Mouse (Mus musculus): Measurements from ENCODE around the gene Snapc3. TPM values are rescaled to one million over a fixed set of nuclear protein-coding genes. Genes with fewer than 3 reads are reported as not detected.
A peak's percentile ranks its signal among the peaks of the same experiment; 100 is the strongest.

Gene Snapc3
- polyA plus RNA-seq, 1 experiment from 2014 or later: 31.1 TPM

DNA sequence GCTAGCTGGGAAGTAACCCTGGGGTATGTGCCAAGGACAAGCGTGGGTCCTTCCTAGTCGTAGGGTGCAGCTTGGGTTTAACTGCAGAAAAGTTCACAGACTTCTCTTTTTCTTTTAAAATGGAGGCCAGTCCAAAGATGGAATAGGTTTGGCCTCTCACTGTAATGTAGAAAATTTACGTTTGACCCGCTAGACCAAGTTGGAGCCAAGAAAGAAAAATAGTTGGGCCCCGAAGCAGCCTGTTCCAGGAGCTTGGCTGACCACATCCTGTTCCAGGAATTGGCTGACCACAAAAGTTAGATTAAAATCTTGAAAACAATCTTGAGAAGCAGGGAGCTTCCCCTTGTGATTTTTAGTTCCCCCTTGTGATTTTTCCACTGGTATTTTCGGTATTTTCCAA lies 9.8 kb upstream of the Snapc3 start:
- H3K27ac ChIP-seq (ENCODE audit: low read depth, low read length): no peak overlapping the region
- no peak for ATAC-seq (replicated peaks; ENCODE audit: low FRiP score)
- WGBS: 63% methylated on average over 6 of the region's 6 CpGs

DNA sequence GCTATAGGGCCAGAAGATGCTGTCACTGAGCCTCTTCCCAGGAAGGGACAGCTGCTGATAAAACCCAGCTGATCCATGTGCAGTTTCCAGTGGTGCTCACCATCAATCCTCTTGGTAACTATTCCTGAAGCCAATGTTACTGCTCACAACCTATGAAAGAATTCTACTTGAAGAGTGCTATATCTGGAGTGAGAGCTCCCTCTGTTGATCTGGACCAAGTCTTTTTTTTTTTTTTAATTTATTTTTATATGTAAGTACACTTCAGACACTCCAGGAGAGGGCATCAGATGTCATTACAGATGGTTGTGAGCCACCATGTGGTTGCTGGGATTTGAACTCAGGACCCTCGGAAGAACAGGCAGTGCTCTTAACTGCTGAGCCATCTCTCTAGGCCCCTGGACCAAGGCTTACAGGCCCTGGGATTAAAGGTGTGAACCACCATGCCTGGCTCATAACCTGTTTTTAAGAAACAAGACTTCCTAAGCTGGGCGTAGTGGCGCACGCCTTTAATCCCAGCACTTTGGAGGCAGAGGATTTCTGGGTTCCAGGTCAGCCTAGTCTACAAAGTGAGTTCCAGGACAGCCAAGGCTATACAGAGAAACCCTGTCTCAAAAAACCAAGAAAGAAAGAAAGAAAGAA lies 7.5 kb upstream of the Snapc3 start:
- H3K4me3 ChIP-seq (ENCODE audit: low read depth, low read length): no peak overlapping the region
- no peaks in the 10 kb centered on the region for H3K27me3 ChIP-seq (replicated peaks; ENCODE audit: control insufficient read depth, insufficient read depth, low read length)
- no peak overlapping the region for H3K27ac ChIP-seq (ENCODE audit: low read depth, low read length)
- ATAC-seq (replicated peaks; ENCODE audit: low FRiP score) (no peak), DNase-seq (ENCODE audit: low spot score) (no peak)
- no peaks in the 10 kb centered on the region for H3K4me1 ChIP-seq (replicated peaks; ENCODE audit: control insufficient read depth, insufficient read depth, low read length)
- 95% methylated on average over 4 of the region's 4 CpGs for WGBS
- no peak overlapping the region for H3K4me2 ChIP-seq
- H3K9ac ChIP-seq (ENCODE audit: low read depth, low read length): no peak overlapping the region
- no peaks in the 10 kb centered on the region for H3K36me3 ChIP-seq (ENCODE audit: control insufficient read depth, insufficient read depth, low read length)
- H3K9me3 ChIP-seq (ENCODE audit: control insufficient read depth, low read length): peaks cover 7% of the 10 kb centered on the region

More for the DNA sequence above, 9.8 kb upstream of the Snapc3 start:
- no peak overlapping the region for H3K9ac ChIP-seq (ENCODE audit: low read depth, low read length)
- no peak for DNase-seq (ENCODE audit: low spot score)
- no peak overlapping the region for H3K4me2 ChIP-seq
- no peaks in the 10 kb centered on the region for H3K27me3 ChIP-seq (replicated peaks; ENCODE audit: control insufficient read depth, insufficient read depth, low read length)
- no peak overlapping the region for H3K4me3 ChIP-seq (ENCODE audit: low read depth, low read length)
- peaks cover 14% of the 10 kb centered on the region for H3K9me3 ChIP-seq (ENCODE audit: control insufficient read depth, low read length)
- H3K4me1 ChIP-seq (replicated peaks; ENCODE audit: control insufficient read depth, insufficient read depth, low read length): no peaks in the 10 kb centered on the region
- H3K36me3 ChIP-seq (ENCODE audit: control insufficient read depth, insufficient read depth, low read length): no peaks in the 10 kb centered on the region

DNA sequence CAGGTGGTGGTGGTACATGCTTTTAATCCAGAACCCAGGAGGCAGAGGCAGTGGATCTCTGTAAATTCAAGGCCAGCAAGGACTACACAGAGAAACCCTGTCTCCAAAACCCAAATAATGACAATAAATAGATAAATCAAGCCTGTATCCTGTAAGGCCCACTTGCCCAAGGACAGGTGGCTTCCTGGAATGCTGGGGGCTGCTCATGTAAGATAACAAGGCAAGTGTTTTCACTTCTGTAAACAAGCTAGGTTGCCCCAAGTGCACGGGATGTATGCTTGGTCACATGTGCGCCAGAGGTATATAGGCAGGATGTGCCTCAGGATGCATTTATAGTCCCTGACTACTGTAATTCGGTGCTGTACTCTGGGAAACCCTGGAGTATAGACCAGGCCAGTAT lies 5.5 kb upstream of the Snapc3 start:
- H3K27me3 ChIP-seq (replicated peaks; ENCODE audit: control insufficient read depth, insufficient read depth, low read length): no peaks in the 10 kb centered on the region
- no peaks in the 10 kb centered on the region for H3K36me3 ChIP-seq (ENCODE audit: control insufficient read depth, insufficient read depth, low read length)
- DNase-seq (ENCODE audit: low spot score) (no peak), ATAC-seq (replicated peaks; ENCODE audit: low FRiP score) (peak; percentile 65)
- H3K9ac ChIP-seq (ENCODE audit: low read depth, low read length): no peak overlapping the region
- no peak overlapping the region for H3K4me2 ChIP-seq
- no peak overlapping the region for H3K4me3 ChIP-seq (ENCODE audit: low read depth, low read length)
- H3K4me1 ChIP-seq (replicated peaks; ENCODE audit: control insufficient read depth, insufficient read depth, low read length): no peaks in the 10 kb centered on the region; the same call in 1 of the 2 replicates
- H3K27ac ChIP-seq (ENCODE audit: low read depth, low read length): no peak overlapping the region
- H3K9me3 ChIP-seq (ENCODE audit: control insufficient read depth, low read length): peaks cover 7% of the 10 kb centered on the region
- 49% methylated on average over 3 of the region's 3 CpGs for WGBS

DNA sequence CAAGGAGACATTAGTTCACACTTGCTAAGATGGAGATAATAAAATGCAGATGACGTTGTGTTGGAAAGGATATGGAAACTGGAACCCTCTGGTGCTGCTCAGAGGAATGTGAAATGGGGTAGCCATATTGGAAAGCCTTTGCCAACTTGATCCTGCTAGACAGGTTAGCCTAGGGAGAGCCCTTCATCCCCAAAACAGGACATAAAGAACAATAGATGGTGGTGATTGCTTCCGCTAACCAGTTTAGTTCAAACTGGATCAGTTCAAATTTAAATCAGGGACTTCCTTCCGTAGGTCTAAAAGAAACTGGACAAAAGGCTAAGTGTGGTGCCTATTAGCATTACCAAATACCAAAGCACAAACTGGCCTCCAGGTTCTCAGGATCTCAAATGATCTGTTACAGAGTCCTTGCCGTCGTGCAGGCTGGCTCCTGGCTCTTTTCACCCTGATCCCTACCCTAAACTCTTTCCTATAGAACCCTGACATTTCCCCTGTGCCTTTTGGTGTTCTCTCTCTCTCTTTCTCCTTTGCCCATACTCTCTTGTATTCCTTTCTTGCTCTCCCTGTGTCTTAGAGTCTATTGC lies 3.2 kb upstream of the Snapc3 start:
- Histone ChIP-seq H3K4me3 (ENCODE audit: low read depth, low read length) (no peak overlapping the region), H3K27me3 (replicated peaks; ENCODE audit: control insufficient read depth, insufficient read depth, low read length) (no peaks in the 10 kb centered on the region), H3K27ac (ENCODE audit: low read depth, low read length) (no peak overlapping the region), H3K9ac (ENCODE audit: low read depth, low read length) (no peak overlapping the region), H3K36me3 (ENCODE audit: control insufficient read depth, insufficient read depth, low read length) (no peaks in the 10 kb centered on the region), H3K4me1 (replicated peaks; ENCODE audit: control insufficient read depth, insufficient read depth, low read length) (peaks cover 6% of the 10 kb centered on the region; the same call in 1 of the 2 replicates), H3K9me3 (ENCODE audit: control insufficient read depth, low read length) (no peaks in the 10 kb centered on the region), H3K4me2 (no peak overlapping the region)
- 79% methylated on average over 5 of the region's 5 CpGs for WGBS
- ATAC-seq (replicated peaks; ENCODE audit: low FRiP score): no peak
- DNase-seq (ENCODE audit: low spot score): no peak

DNA sequence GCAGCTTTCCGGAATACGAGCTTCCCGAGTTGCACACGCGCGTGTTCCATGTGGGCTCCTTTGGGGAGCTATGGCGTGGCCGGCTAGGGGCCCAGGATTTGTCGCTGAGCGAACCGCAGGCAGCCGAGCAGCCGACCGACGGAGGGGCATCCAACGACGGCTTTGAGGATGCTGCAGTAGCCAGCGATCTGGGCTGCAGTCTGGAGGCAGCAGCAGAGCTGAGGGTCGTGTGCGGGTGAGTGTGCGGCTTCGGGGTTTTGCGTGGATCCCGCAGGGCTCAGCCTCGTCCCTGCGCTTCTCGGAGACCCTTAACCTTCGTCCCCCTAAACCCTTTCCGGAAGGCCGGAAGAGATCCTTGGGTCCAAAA lies 279 bp downstream of the Snapc3 start:
- under 1% methylated on average over 30 of the region's 30 CpGs for WGBS
- DNase-seq (ENCODE audit: low spot score): no peak
- Histone ChIP-seq H3K4me2 (peak overlapping the region; percentile 87), H3K36me3 (ENCODE audit: control insufficient read depth, insufficient read depth, low read length) (no peaks in the 10 kb centered on the region), H3K9ac (ENCODE audit: low read depth, low read length) (peak overlapping the region; percentile 92), H3K9me3 (ENCODE audit: control insufficient read depth, low read length) (no peaks in the 10 kb centered on the region), H3K4me1 (replicated peaks; ENCODE audit: control insufficient read depth, insufficient read depth, low read length) (peaks cover 6% of the 10 kb centered on the region; the same call in 1 of the 2 replicates), H3K27ac (ENCODE audit: low read depth, low read length) (peak overlapping the region; percentile 58; the same call in 1 of the 2 replicates), H3K27me3 (replicated peaks; ENCODE audit: control insufficient read depth, insufficient read depth, low read length) (no peaks in the 10 kb centered on the region), H3K4me3 (ENCODE audit: low read depth, low read length) (peak overlapping the region; percentile 99)
- ATAC-seq (replicated peaks; ENCODE audit: low FRiP score): peak; percentile 63; the same call in 1 of the 2 replicates

DNA sequence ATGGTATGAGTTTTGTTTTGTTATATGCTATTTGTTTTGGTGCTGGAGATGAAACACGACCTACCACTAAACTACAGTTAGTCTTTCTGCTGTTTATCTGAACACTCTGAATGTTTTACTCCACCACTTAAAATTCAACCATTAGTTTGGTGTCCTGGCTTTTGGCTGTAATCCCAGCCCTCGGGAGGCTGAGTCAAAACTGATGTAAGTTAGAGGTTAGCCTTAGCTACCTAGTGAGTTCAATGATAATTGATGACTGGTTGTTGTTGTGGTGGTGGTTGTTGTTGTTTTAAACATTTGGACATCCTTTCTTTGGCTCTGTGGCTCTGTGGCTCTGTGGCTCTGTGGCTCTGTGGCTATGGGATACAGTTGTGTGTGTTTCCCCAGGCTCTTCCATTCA lies 1.3 kb downstream of the Snapc3 start:
- Histone ChIP-seq H3K27ac (ENCODE audit: low read depth, low read length) (no peak overlapping the region), H3K36me3 (ENCODE audit: control insufficient read depth, insufficient read depth, low read length) (peaks cover 7% of the 10 kb centered on the region), H3K9me3 (ENCODE audit: control insufficient read depth, low read length) (no peaks in the 10 kb centered on the region), H3K4me1 (replicated peaks; ENCODE audit: control insufficient read depth, insufficient read depth, low read length) (peaks cover 6% of the 10 kb centered on the region; the same call in 1 of the 2 replicates), H3K9ac (ENCODE audit: low read depth, low read length) (peak overlapping the region; percentile 92; the same call in 1 of the 2 replicates), H3K27me3 (replicated peaks; ENCODE audit: control insufficient read depth, insufficient read depth, low read length) (no peaks in the 10 kb centered on the region), H3K4me2 (peak overlapping the region; percentile 87), H3K4me3 (ENCODE audit: low read depth, low read length) (peak overlapping the region; percentile 99)
- 70% methylated on average over 2 of the region's 2 CpGs for WGBS
- DNase-seq (ENCODE audit: low spot score) (no peak), ATAC-seq (replicated peaks; ENCODE audit: low FRiP score) (no peak)

DNA sequence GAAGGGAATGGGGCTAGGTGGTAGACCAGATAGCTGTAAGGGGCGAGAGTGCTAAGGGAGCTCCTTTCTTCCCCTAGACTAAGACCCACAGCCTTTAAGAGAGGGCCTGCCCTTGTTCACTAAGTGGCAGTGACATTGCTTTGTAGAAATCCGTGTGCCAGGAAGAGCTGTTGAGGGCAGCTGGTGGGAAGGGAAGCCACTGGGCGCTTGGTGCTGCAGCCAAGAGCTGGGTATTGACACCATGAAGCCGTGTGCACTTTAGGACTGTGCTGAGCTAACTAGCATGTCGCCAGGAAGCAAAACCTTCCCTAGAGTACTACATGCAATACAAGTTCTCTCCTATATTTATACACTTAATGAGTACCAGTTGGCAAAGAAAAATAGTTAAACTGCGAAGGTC lies 6.1 kb downstream of the Snapc3 start:
- H3K36me3 ChIP-seq (ENCODE audit: control insufficient read depth, insufficient read depth, low read length): peaks cover 34% of the 10 kb centered on the region
- no peak overlapping the region for H3K9ac ChIP-seq (ENCODE audit: low read depth, low read length)

DNA sequence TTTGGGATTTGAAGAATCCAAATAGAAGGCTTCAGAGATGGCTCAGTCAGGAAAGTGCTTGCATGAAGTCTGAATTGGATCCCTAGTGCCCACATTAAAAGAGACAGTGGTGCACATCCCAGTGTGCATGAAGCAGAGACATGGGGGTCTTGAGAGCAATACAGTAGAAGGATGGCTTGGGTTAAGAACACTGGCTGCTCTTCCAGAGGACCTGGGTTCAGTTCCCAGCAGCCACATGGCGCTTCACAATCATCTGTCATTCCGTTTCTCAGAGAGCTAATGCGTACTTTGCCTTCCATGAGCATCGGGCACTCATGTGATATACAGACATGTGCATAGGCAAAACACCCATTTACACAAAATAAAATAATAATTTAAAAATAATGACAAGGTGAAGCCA lies 7.6 kb downstream of the Snapc3 start:
- ATAC-seq (replicated peaks; ENCODE audit: low FRiP score) (no peak), DNase-seq (ENCODE audit: low spot score) (no peak)
- WGBS: 93% methylated on average over 4 of the region's 4 CpGs

More for the DNA sequence above, 6.1 kb downstream of the Snapc3 start:
- 92% methylated on average over 6 of the region's 6 CpGs for WGBS
- no peak overlapping the region for H3K4me2 ChIP-seq
- H3K9me3 ChIP-seq (ENCODE audit: control insufficient read depth, low read length): no peaks in the 10 kb centered on the region
- ATAC-seq (replicated peaks; ENCODE audit: low FRiP score): no peak
- no peak for DNase-seq (ENCODE audit: low spot score)
- H3K27me3 ChIP-seq (replicated peaks; ENCODE audit: control insufficient read depth, insufficient read depth, low read length): no peaks in the 10 kb centered on the region
- H3K4me1 ChIP-seq (replicated peaks; ENCODE audit: control insufficient read depth, insufficient read depth, low read length): peaks cover 4% of the 10 kb centered on the region; the same call in 1 of the 2 replicates
- H3K27ac ChIP-seq (ENCODE audit: low read depth, low read length): no peak overlapping the region
- H3K4me3 ChIP-seq (ENCODE audit: low read depth, low read length): no peak overlapping the region

DNA sequence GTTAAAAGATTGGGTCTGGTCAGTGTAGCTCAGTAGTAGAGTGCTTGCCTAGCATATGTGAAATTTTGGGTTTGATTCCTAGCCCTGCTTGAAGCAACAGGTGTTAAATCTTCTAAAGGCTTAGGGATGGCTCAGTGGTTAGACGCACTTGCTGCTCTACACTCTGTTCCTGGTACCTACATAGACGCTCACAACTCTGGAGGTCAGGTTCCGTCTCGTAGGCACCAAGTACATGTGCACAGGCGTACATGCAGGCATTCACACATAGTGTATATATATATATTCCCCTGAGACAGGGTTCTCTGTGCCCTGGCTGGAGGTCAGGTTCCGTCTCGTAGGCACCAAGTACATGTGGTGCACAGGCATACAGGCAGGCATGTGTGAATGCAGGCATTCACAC lies 9.6 kb downstream of the Snapc3 start:
- Histone ChIP-seq H3K36me3 (ENCODE audit: control insufficient read depth, insufficient read depth, low read length) (peaks cover 40% of the 10 kb centered on the region), H3K27me3 (replicated peaks; ENCODE audit: control insufficient read depth, insufficient read depth, low read length) (no peaks in the 10 kb centered on the region), H3K9me3 (ENCODE audit: control insufficient read depth, low read length) (no peaks in the 10 kb centered on the region), H3K9ac (ENCODE audit: low read depth, low read length) (no peak overlapping the region), H3K4me1 (replicated peaks; ENCODE audit: control insufficient read depth, insufficient read depth, low read length) (no peaks in the 10 kb centered on the region), H3K4me2 (no peak overlapping the region), H3K27ac (ENCODE audit: low read depth, low read length) (no peak overlapping the region), H3K4me3 (ENCODE audit: low read depth, low read length) (no peak overlapping the region)
- DNase-seq (ENCODE audit: low spot score) (no peak), ATAC-seq (replicated peaks; ENCODE audit: low FRiP score) (no peak)
- whole genome bisulfite sequencing: 94% methylated on average over 7 of the region's 7 CpGs

More for the DNA sequence above, 7.6 kb downstream of the Snapc3 start:
- H3K9ac ChIP-seq (ENCODE audit: low read depth, low read length): no peak overlapping the region
- peaks cover 37% of the 10 kb centered on the region for H3K36me3 ChIP-seq (ENCODE audit: control insufficient read depth, insufficient read depth, low read length)
- no peaks in the 10 kb centered on the region for H3K4me1 ChIP-seq (replicated peaks; ENCODE audit: control insufficient read depth, insufficient read depth, low read length)
- no peak overlapping the region for H3K27ac ChIP-seq (ENCODE audit: low read depth, low read length)
- H3K4me2 ChIP-seq: no peak overlapping the region
- H3K4me3 ChIP-seq (ENCODE audit: low read depth, low read length): no peak overlapping the region
- no peaks in the 10 kb centered on the region for H3K27me3 ChIP-seq (replicated peaks; ENCODE audit: control insufficient read depth, insufficient read depth, low read length)
- H3K9me3 ChIP-seq (ENCODE audit: control insufficient read depth, low read length): no peaks in the 10 kb centered on the region
